In genomic region chr9:92129504-92129903, GRCm38 (mm10) we compare ENCODE assay signal across 19 mouse cellular contexts.
DNase-seq lines count a peak whose midpoint lies in the region; ATAC-seq and TF ChIP-seq lines count a peak whose summit lies in the region.
"Had no signal": no experiment of that assay in that cellular context is flagged by ENCODE, and none has a peak within 500 bp of the region (broad histone marks: within the 10 kb centered on the region; RNA-seq: fewer than 3 reads in every experiment).

No protein-coding gene starts in this region.

- DNase-seq in CD4-positive, CD25-positive, alpha-beta regulatory T cell, adult 2 months (ENCODE audit: low read depth, low spot score), result peak; percentile 12
- no peak for DNase-seq in lung, embryonic 14.5 days
- DNase-seq in lung, postnatal 10 days, result no peak
- peak; percentile 40 for DNase-seq in ES-E14 (ENCODE audit: low read depth, low spot score)
- peak; percentile 7 for DNase-seq in forelimb bud, embryonic 11.5 days (ENCODE audit: low read depth, low spot score)
- DNase-seq in frontal cortex, postnatal 10 days (ENCODE audit: low spot score in 2 of 2), result no peak
- DNase-seq: adrenal gland, postnatal 25 days; cerebellum, adult 11-12 months; gastrocnemius, postnatal 36 days; kidney, adult 11 months; lung, postnatal 36 days; midbrain, embryonic 14.5 days; thymus, postnatal 36 days had no signal

- no peak overlapping the region for H3K4me2 ChIP-seq in lung, embryonic 14.5 days
- H3K4me2 ChIP-seq in forebrain, embryonic 12.5 days, result no peak overlapping the region
- H3K4me2 ChIP-seq: embryonic facial prominence, embryonic 15.5 days; heart, embryonic 12.5 days; neural tube, embryonic 12.5 days had no signal

- 81% methylated on average over 3 of the region's 3 CpGs for WGBS in lung, embryonic 14.5 days
- 83% methylated on average over 3 of the region's 3 CpGs for WGBS in forebrain, embryonic 12.5 days

- no peak for ATAC-seq in CD4-positive, CD25-positive, alpha-beta regulatory T cell, adult 4 months
- no peak for ATAC-seq in lung, embryonic 14.5 days (ENCODE audit: insufficient read depth)
- ATAC-seq in forebrain, embryonic 12.5 days (ENCODE audit: low FRiP score), result no peak
- ATAC-seq: forebrain, embryonic 14.5 days had no signal

- H3K9me3 ChIP-seq in lung, embryonic 14.5 days (ENCODE audit: low read depth, low read length), result no peaks in the 10 kb centered on the region
- H3K9me3 ChIP-seq in ES-E14 (ENCODE audit: control insufficient read depth, insufficient read depth, low read depth, low read length), result no peaks in the 10 kb centered on the region
- no peaks in the 10 kb centered on the region for H3K9me3 ChIP-seq in forebrain, embryonic 12.5 days
- H3K9me3 ChIP-seq: embryonic facial prominence, embryonic 15.5 days had no signal

- peak; percentile 17; the same call in 1 of the 2 replicates for TF ChIP-seq CTCF in lung, embryonic 14.5 days (IDR thresholded peaks at IDR 0.05; ENCODE audit: low read depth)

- H3K27ac ChIP-seq in lung, embryonic 14.5 days (ENCODE audit: low read depth), result no peak overlapping the region
- no peak overlapping the region for H3K27ac ChIP-seq in ES-E14 (ENCODE audit: insufficient read depth, low read depth, low read length, poor library complexity, severe bottlenecking)
- no peak overlapping the region for H3K27ac ChIP-seq in forebrain, embryonic 12.5 days
- H3K27ac ChIP-seq: embryonic facial prominence, embryonic 15.5 days; neural tube, embryonic 12.5 days had no signal

- H3K9ac ChIP-seq in lung, embryonic 14.5 days, result no peak overlapping the region
- H3K9ac ChIP-seq in ES-E14 (ENCODE audit: insufficient read depth, low read depth, low read length, poor library complexity, severe bottlenecking), result no peak overlapping the region
- H3K9ac ChIP-seq in forebrain, embryonic 12.5 days, result no peak overlapping the region
- H3K9ac ChIP-seq: embryonic facial prominence, embryonic 15.5 days; heart, embryonic 12.5 days; neural tube, embryonic 12.5 days had no signal

- H3K4me3 ChIP-seq in lung, embryonic 14.5 days (ENCODE audit: low read depth, low read length), result no peak overlapping the region
- no peak overlapping the region for H3K4me3 ChIP-seq in ES-E14 (ENCODE audit: insufficient read depth in 1 of 2, low read depth in 1 of 2, low read length in 2 of 2, poor library complexity in 1 of 2, severe bottlenecking in 1 of 2)
- H3K4me3 ChIP-seq in forebrain, embryonic 12.5 days (replicated peaks), result no peak overlapping the region
- H3K4me3 ChIP-seq: embryonic facial prominence, embryonic 15.5 days; heart, embryonic 12.5 days; neural tube, embryonic 12.5 days had no signal

- no peaks in the 10 kb centered on the region for H3K36me3 ChIP-seq in lung, embryonic 14.5 days (ENCODE audit: insufficient read depth)
- no peaks in the 10 kb centered on the region for H3K36me3 ChIP-seq in ES-E14 (ENCODE audit: control insufficient read depth, insufficient read depth, low read length, poor library complexity, severe bottlenecking)
- no peaks in the 10 kb centered on the region for H3K36me3 ChIP-seq in forebrain, embryonic 12.5 days (replicated peaks)
- H3K36me3 ChIP-seq: embryonic facial prominence, embryonic 15.5 days; heart, embryonic 12.5 days; neural tube, embryonic 12.5 days had no signal

- no peaks in the 10 kb centered on the region for H3K4me1 ChIP-seq in lung, embryonic 14.5 days (ENCODE audit: insufficient read depth)
- no peaks in the 10 kb centered on the region for H3K4me1 ChIP-seq in ES-E14 (ENCODE audit: control insufficient read depth in 2 of 2, insufficient read depth in 2 of 2, low read length in 2 of 2, poor library complexity in 1 of 2)
- H3K4me1 ChIP-seq in forebrain, embryonic 12.5 days, result peaks cover 5% of the 10 kb centered on the region; the same call in 1 of the 2 replicates
- H3K4me1 ChIP-seq: embryonic facial prominence, embryonic 15.5 days; heart, embryonic 12.5 days; neural tube, embryonic 12.5 days had no signal

- H3K27me3 ChIP-seq in lung, embryonic 14.5 days (ENCODE audit: insufficient read depth, low read length), result no peaks in the 10 kb centered on the region
- H3K27me3 ChIP-seq in forebrain, embryonic 12.5 days, result no peaks in the 10 kb centered on the region
- H3K27me3 ChIP-seq: embryonic facial prominence, embryonic 15.5 days; heart, embryonic 12.5 days; neural tube, embryonic 12.5 days had no signal

- in situ Hi-C loops in ES-E14 (cut with MboI; ENCODE audit: low sequenced_read_pairs in 2 of 2, unreplicated experiment in 2 of 2), result no loop called here

TF ChIP-seq in ES-E14, 5 proteins besides CTCF, POLR2A, EP300 and RAD21:
- TF ChIP-seq CHD2 (IDR thresholded peaks at IDR 0.05; ENCODE audit: low read depth, low read length) (no peak), ZC3H11A (IDR thresholded peaks at IDR 0.05; ENCODE audit: borderline replicate concordance, low read depth, low read length) (no peak), ZNF384 (IDR thresholded peaks at IDR 0.05; ENCODE audit: low read depth, low read length) (no peak), HCFC1 (IDR thresholded peaks at IDR 0.05; ENCODE audit: borderline replicate concordance, insufficient read depth, low read length) (no peak), MAFK (IDR thresholded peaks at IDR 0.05; ENCODE audit: insufficient read depth, low read depth, low read length) (no peak)

Comparison
In these comparisons a context has a peak if more than half of its experiments do, and no peak if none do; other contexts are left out.
1. DNase-seq: peak in CD4-positive, CD25-positive, alpha-beta regulatory T cell, adult 2 months (single experiment), ES-E14 (single experiment) and forelimb bud, embryonic 11.5 days (single experiment); none in lung, embryonic 14.5 days (single experiment), lung, postnatal 10 days (single experiment) and frontal cortex, postnatal 10 days (0 of 2).